Mouse (Mus musculus) small intestine, adult 2 months (tissue): ENCODE results near the gene Gm2016. TPM values are rescaled to one million over a fixed set of nuclear protein-coding genes. Genes with fewer than 3 reads are reported as not detected.

ENCODE experiments used
- polyA plus RNA-seq: library from polyadenylated mRNA; depleted of rRNA; stranded (reverse); fragments of >200 nt; gene quantifications from 2 replicates; pipeline ENCODE4 v1.2.3, GENCODE M21; 2012; rRNA removed

Gm2016 gene
- polyA plus RNA-seq, 1 experiment = not detected

Other genes with a start within 250 kb of the Gm2016 start
- gene Gm16381, start 229.5 kb upstream of the Gm2016 start, polyA plus RNA-seq = not detected in 2 replicates
- not detected in 2 replicates for gene Gm21319, start 98.3 kb upstream of the Gm2016 start, polyA plus RNA-seq
- not detected in 2 replicates for gene Gm21936, start 78.6 kb upstream of the Gm2016 start, polyA plus RNA-seq
- not detected in 2 replicates for gene BB287469, start 57.5 kb upstream of the Gm2016 start, polyA plus RNA-seq
- gene Gm2001, start 31.7 kb upstream of the Gm2016 start, polyA plus RNA-seq = not detected in 2 replicates
- gene Gm2022, start 21.3 kb downstream of the Gm2016 start, polyA plus RNA-seq = not detected in 2 replicates
- not detected in 2 replicates for gene Gm2035, start 45.8 kb downstream of the Gm2016 start, polyA plus RNA-seq
- not detected in 2 replicates for gene Gm2042, start 80.0 kb downstream of the Gm2016 start, polyA plus RNA-seq
- gene Gm2075, start 137.8 kb downstream of the Gm2016 start, polyA plus RNA-seq = not detected in 2 replicates
- not detected in 2 replicates for gene Gm6803, start 144.7 kb downstream of the Gm2016 start, polyA plus RNA-seq
- gene Gm2056, start 152.9 kb downstream of the Gm2016 start, polyA plus RNA-seq = not detected in 2 replicates
- gene Gm16368, start 209.6 kb downstream of the Gm2016 start, polyA plus RNA-seq = not detected in 2 replicates